Mouse (Mus musculus) thymus, postnatal 36 days (tissue): ENCODE measurements around the gene Limd2.
"Not testable (repeated sequence)": the region's sequence is repeated elsewhere in the genome, so short reads cannot be mapped to it uniquely, and the experiment has no call there.

ENCODE experiments used
- DNase-seq, 2 experiments: peaks; one replicate each; pipeline ENCODE4 v3.0.0; 2022; ENCODE audit warnings: mixed read lengths in 2 of 2

Gene Limd2

GRCm38 (mm10) chr11:106170807-106171206, 10.1 kb upstream of the Limd2 start:
- peak; percentile 74 to 79 for DNase-seq

- DNase-seq: peak; percentile 66 to 76
Measured at GRCm38 (mm10) chr11:106167435-106167834, 6.8 kb upstream of the Limd2 start.

DNA sequence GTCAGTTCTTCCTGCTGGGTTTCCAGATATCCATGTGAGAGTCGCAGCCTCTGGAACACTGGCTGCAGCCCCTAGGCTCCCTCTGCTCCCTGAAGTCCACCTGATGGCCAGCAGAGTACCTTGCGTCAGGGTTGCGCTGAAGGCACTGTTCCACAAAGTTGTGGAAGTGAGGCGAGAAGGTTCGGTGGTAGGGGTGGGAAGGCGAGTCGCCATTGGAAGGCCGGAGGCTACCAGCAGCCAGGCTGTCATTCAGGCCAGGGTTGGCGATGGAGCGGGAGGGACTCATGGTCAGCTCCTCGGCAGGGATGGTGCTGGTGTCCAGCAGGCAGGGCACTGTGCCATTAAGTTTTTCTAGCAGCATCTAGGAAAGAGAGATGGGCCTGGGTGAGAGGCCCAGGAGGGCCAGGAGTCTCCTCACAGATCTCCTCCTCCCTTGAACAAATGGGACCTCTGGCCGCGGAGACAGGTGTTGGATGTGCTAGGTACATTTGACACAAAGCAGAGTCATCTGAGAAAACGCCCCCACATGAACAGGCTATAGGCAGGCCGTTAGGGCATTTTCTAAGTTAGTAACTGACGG, 4.0 kb upstream of the Limd2 start:
- no peak for DNase-seq

DNA sequence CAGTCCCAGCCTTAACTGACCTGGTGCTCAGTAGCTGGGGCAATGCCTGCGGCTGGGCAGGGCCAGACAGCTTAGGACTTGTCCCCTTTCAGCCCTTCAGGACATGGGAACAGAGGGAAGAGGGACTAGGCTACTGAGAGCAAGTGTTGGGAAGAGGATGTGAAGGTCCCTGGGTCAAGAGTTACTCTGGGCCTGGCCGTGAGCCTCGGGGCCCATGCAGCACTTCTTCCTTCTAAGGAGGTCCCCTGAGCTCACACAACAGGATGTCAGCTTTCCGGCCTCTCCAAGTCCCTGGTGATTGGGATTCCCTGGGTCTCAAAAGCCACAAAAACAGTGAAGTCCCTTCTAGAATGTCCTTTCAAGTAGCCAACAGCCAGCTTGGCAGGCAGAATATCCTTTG, 2.9 kb upstream of the Limd2 start:
- no peak for DNase-seq

DNA sequence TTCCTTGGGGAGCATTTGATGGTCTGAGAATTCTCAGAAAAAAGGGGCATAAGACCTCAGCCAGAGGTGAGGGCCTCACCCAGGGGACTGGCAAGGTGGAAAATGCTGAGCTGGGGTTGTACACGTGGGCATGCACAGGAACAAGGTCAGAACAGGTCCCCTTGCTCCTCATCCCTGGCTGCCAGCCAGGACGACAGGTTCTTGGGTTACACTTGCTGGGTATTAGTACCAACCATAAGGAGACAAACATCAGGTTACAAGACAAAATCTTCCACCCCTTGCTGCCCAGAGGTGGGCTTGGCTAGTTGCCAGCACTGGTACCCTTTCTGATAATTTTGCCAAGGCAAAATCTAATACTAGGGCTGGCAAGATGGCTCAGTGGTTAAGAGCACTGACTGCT, 1.6 kb upstream of the Limd2 start:
- no peak for DNase-seq

GRCm38 (mm10) chr11:106159921-106160840, 479 bp downstream of the Limd2 start:
- peak; percentile 92 to 95 for DNase-seq

- DNase-seq: peak; percentile 92 to 96
Measured at GRCm38 (mm10) chr11:106159216-106159920, 1.3 kb downstream of the Limd2 start.

DNA sequence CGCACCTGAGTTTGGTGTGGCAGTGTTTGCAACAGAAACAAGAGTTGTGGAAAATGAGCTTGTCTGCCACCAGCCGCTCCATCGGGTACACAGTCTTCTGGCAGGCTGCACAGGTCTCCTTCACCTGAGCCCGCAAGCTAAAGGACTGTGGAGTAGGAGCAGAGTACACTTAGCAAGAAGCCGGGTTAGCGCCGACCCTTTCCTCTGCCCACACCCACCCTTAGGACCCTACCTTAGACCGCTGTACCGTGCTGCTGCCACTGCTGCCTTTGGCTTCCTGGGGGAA, 1.8 kb downstream of the Limd2 start:
- DNase-seq: no peak

GRCm38 (mm10) chr11:106158081-106158929, 2.4 kb downstream of the Limd2 start:
- peak; percentile 73 to 81 for DNase-seq

DNA sequence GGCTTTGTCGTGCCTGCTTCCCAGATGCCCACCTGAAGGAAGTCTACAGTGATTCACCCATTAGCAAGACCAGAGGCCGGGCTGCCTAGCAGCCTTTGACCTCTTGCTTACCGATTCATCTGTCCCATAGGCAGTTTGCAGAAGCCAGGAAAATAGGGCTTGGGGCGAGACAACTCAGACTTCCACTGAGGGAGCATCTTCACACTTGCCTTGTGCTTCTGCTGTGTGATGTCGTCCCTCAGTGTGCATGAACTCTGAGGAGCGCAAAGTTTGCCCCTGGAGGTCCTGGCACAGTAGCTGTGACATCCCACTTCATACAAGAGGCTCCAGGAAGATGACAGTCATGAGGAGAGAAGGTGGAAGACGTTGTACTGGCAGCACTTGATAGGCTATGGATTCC, 3.5 kb downstream of the Limd2 start:
- peak in 1 of 2 experiments; percentile 26 for DNase-seq

- DNase-seq: peak in 1 of 2 experiments; percentile 21
Measured at GRCm38 (mm10) chr11:106156257-106156656, 4.4 kb downstream of the Limd2 start.

GRCm38 (mm10) chr11:106155761-106156160, 4.9 kb downstream of the Limd2 start:
- DNase-seq: no peak

DNA sequence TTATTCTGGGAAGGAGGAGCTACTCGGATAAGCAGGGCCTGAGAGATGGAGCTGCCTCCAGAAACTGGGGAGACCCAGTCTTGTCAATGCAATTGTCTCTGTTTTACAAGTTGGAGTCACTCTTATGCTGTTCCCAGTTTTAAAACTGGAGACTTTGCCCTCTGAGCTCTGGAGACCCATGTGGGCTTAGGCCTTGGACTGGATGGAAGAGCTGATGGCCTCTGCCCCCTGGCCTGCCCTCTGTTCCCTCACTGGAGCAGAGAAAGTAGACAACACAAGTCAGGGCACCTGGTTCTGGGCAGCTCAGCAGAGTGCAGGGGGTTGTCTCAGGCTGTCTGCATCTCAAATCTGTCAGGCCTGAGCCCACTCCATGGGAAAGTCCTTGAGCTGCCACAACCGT, 5.9 kb downstream of the Limd2 start:
- peak in 1 of 2 experiments; percentile 29 for DNase-seq

DNA sequence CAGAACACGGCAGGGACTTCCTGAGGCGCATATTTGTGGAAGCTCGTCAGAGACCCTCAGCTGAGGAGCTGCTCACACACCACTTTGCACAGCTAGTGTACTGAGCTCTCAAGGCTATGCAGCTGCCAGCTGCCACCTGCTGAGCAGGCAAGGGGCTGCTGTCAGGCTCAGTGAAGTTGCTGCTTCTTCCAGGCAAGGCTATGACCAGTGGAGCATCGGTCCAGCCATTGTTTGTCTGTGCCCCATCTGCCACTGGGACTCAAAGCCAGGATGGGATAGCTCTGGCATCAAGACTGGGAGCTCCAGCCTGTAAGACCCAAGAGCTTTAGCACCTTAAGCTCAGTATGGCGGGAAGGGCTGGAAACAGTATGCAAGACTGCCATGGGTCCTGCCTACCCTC, 6.6 kb downstream of the Limd2 start:
- peak in 1 of 2 experiments; percentile 29 for DNase-seq

DNA sequence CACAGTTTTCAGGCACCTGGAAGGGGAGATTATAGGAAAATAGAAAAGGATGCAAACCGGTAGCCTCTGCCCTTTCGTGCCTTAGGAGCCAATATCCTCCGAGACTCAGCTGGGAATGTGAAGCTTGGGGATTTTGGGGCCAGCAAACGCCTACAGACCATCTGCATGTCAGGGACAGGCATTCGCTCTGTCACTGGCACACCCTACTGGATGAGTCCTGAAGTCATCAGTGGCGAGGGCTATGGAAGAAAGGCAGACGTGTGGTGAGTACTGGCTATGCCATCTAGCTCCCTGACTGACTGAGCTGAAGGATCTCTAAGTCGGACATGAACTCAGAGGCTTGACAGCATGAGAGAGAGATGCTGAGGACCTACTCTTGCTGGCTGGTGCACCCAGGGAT, 8.5 kb downstream of the Limd2 start:
- no peak for DNase-seq

DNA sequence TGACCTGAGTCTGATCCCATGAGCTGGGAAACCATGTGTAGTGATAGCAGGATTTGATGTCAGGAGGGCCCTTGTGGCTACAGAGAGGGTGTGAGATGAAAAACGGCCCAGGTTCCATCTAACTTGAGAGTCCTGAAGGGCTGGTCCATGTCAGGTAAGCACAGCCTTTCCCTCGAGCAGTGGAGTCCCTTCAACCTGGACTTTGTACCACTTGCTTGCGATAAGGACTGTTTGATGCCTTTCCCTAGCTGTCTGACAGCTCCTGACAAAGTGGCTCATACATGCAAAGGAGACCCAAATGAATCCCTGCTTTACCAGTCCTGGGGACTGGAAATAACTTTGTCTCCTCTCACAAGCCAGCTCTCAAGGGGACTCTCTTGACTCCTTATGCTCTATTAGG, 9.4 kb downstream of the Limd2 start:
- DNase-seq: no peak

DNA sequence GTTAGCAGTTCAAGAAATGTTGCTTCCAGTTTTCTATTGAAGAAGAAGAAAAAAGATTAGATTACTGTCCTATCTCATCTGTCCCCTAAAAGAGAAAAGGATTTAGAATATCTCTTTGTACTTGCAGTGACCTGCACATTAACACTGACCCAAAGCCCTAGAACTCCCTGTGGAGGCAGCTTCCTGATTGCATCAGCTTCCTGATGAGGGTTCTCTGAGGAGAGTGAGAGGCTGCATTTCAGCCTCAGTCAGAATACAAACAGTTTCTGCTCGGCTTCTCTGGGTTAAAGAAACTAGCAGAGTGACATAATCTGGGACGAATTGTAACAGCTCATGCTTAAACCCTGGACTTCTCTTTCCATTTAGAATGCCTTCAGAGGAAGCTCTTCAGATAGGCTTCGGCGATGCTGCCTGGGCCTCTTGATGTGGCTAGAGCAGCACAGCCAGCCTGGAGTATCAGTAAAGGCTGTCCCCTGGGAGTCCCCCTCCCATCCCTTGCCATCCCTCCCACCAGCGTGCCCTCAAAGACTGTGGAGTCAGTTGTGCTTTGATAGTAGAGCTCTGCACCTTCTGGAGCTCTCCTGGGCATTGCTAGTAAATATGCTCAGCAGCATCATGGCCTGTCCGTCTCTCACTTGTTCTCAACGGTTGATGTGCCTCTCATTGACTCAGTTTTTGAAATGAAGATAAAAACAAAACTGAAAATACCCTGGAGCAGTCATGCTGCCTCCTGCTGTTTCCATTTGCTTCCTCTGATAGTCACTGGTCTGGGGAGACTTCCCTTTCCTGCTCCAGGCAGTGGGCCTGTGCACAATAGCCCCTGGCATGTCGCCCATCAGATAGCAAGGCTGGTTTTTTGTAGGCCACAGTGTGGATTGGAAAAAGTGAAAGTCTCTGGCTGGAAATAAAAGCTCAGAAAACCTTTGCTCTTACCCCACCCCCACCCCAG, 25.8 kb downstream of the Limd2 start:
- no peak for DNase-seq

GRCm38 (mm10) chr11:106132516-106132915, 28.1 kb downstream of the Limd2 start:
- DNase-seq: no peak

GRCm38 (mm10) chr11:106129477-106129876, 31.2 kb downstream of the Limd2 start:
- DNase-seq: no peak

GRCm38 (mm10) chr11:106126727-106127373, 33.8 kb downstream of the Limd2 start:
- not testable (repeated sequence) for DNase-seq

DNA sequence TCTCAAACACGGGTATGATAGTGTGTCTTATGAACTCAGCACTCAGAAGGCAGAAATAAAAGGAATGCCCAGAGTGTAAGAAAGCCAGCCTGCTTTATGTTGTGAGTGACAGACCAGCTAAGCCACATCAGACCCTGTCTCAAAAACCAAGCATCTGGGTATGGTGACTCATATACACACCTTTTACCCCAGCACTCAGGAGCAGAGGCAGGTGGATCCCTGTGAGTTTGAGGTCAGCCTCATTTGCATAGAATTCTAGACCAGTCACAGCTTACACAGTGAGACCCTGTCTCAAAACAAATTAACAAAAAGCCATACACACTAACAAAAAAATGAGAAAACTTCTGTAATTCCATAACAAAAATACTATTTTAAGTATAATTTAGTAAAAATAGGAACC, 34.8 kb downstream of the Limd2 start:
- DNase-seq: no peak
